28 mouse cellular contexts compared by ENCODE assay signal in genomic region chr9:56883470-56883869, GRCm38 (mm10). TPM values are rescaled to one million over a fixed set of nuclear protein-coding genes. Genes with fewer than 3 reads are reported as not detected.
A peak's percentile ranks its signal among the peaks of the same experiment; 100 is the strongest.
DNase-seq lines count a peak whose midpoint lies in the region; ATAC-seq lines count a peak whose summit lies in the region.
"Had no signal": no experiment of that assay in that cellular context is flagged by ENCODE, and none has a peak within 500 bp of the region (broad histone marks: within the 10 kb centered on the region; RNA-seq: fewer than 3 reads in every experiment).

No protein-coding gene starts in this region.

- peak; percentile 92 for DNase-seq in heart, adult 11 months
- no peak for DNase-seq in heart, adult 8-10 months (ENCODE audit: low spot score)
- peak; percentile 25 for DNase-seq in heart, postnatal 4 days
- DNase-seq in heart, postnatal 14 days, result no peak
- DNase-seq in MN1 (ENCODE audit: low spot score), result peak; percentile 41
- DNase-seq: adrenal gland, adult 8-10 months; adrenal gland, postnatal 25 days; cerebellum, adult 11-12 months; cerebellum, adult 8-10 months; cerebellum, postnatal 10 days; cerebellum, postnatal 36 days; embryo, embryonic 11 days; kidney, adult 18-20 months had no signal

- H3K4me2 ChIP-seq in forebrain, embryonic 16.5 days (ENCODE audit: low read length), result no peak overlapping the region
- H3K4me2 ChIP-seq: embryonic facial prominence, embryonic 13.5 days; forebrain, embryonic 12.5 days; forebrain, embryonic 15.5 days; hindbrain, embryonic 14.5 days had no signal

- H3K4me1 ChIP-seq in forebrain, embryonic 16.5 days (replicated peaks; ENCODE audit: control insufficient read depth, insufficient read depth, low read length), result no peaks in the 10 kb centered on the region
- H3K4me1 ChIP-seq: forebrain, embryonic 12.5 days; forebrain, embryonic 15.5 days had no signal

- no peaks in the 10 kb centered on the region for H3K36me3 ChIP-seq in forebrain, embryonic 16.5 days (ENCODE audit: control insufficient read depth, insufficient read depth)
- H3K36me3 ChIP-seq: forebrain, embryonic 12.5 days; forebrain, embryonic 15.5 days had no signal

- H3K9ac ChIP-seq in forebrain, embryonic 16.5 days (replicated peaks; ENCODE audit: low read depth, low read length), result no peak overlapping the region
- H3K9ac ChIP-seq: embryonic facial prominence, embryonic 13.5 days; forebrain, embryonic 12.5 days; forebrain, embryonic 15.5 days; hindbrain, embryonic 14.5 days had no signal

- H3K27ac ChIP-seq in forebrain, embryonic 16.5 days (ENCODE audit: low read length), result no peak overlapping the region
- H3K27ac ChIP-seq: forebrain, embryonic 12.5 days; forebrain, embryonic 15.5 days; hindbrain, embryonic 14.5 days; hindbrain, postnatal 0 days had no signal

- no peak for ATAC-seq in forebrain, embryonic 16.5 days
- ATAC-seq: activated CD4-positive, CD25-positive, alpha-beta regulatory T cell, adult 4 months; CD4-positive, CD25-positive, alpha-beta regulatory T cell, adult 4 months; forebrain, embryonic 15.5 days; hindbrain, postnatal 0 days; inflammation-experienced regulatory T-cells, adult 6 months had no signal

- no peaks in the 10 kb centered on the region for H3K27me3 ChIP-seq in forebrain, embryonic 16.5 days (replicated peaks; ENCODE audit: control insufficient read depth, insufficient read depth, low read length)
- H3K27me3 ChIP-seq: embryonic facial prominence, embryonic 13.5 days; forebrain, embryonic 12.5 days; forebrain, embryonic 15.5 days had no signal

- WGBS in forebrain, embryonic 16.5 days, result 77% methylated on average over 7 of the region's 7 CpGs

- H3K4me3 ChIP-seq in forebrain, embryonic 16.5 days (replicated peaks; ENCODE audit: low read length), result no peak overlapping the region
- H3K4me3 ChIP-seq: embryonic facial prominence, embryonic 10.5 days; embryonic facial prominence, embryonic 13.5 days; erythroblast, embryonic 14.5 days; forebrain, embryonic 12.5 days; forebrain, embryonic 15.5 days had no signal

- H3K9me3 ChIP-seq in forebrain, embryonic 16.5 days (ENCODE audit: control insufficient read depth, low read length), result no peaks in the 10 kb centered on the region
- H3K9me3 ChIP-seq: embryonic facial prominence, embryonic 10.5 days; embryonic facial prominence, embryonic 13.5 days; forebrain, embryonic 12.5 days; forebrain, embryonic 15.5 days had no signal

- intact Hi-C loops in heart, postnatal 14 days (cut with DNase I), result no loop called here

RNA-seq across cellular contexts. Expression of gene Cspg4, which starts 18.6 kb away (rescaled TPM):
- 10 to 100 TPM in 3 of 4 experiments, 1 to 10 TPM in 1; 9.4 to 14.7 (median 10.7) TPM for total RNA-seq in heart, adult 8-10 months (2022)
- total RNA-seq in heart, postnatal 4 days (2021), result 10 to 100 TPM; 55.6 to 56.6 TPM
- 10 to 100 TPM; 26.1 to 28.4 TPM for total RNA-seq in heart, postnatal 14 days (2021)
- 7.2 and 8.0 TPM in 2 replicates for polyA plus RNA-seq in forebrain, embryonic 16.5 days (2015; fragmentation: Nextera tagmentation; extraction: Ambion mirVana)
- polyA plus RNA-seq: CD4-positive, CD25-positive, alpha-beta regulatory T cell, adult 4 months; erythroblast, embryonic 14.5 days; inflammation-experienced regulatory T-cells, adult 6 months had no signal

RNA-seq across cellular contexts. Expression of gene Odf3l1, which starts 19.0 kb away (rescaled TPM):
- total RNA-seq in heart, adult 8-10 months (2022), result not detected
- under 1 TPM in 1 of 2 experiments, not detected in 1; 0.43 TPM for total RNA-seq in heart, postnatal 4 days (2021)
- not detected for total RNA-seq in heart, postnatal 14 days (2021)
- not detected in 2 replicates for polyA plus RNA-seq in forebrain, embryonic 16.5 days (2015; fragmentation: Nextera tagmentation; extraction: Ambion mirVana)
- total RNA-seq: gastrocnemius, adult 18-20 months; gastrocnemius, postnatal 36 days; heart, postnatal 36 days; MEL had no signal
- polyA plus RNA-seq: activated CD4-positive, CD25-positive, alpha-beta regulatory T cell, adult 4 months; CD4-positive, CD25-positive, alpha-beta regulatory T cell, adult 4 months; embryonic facial prominence, embryonic 10.5 days; erythroblast, embryonic 14.5 days; forebrain, embryonic 12.5 days; forebrain, embryonic 15.5 days; hindbrain, embryonic 14.5 days; inflammation-experienced regulatory T-cells, adult 6 months had no signal

RNA-seq across cellular contexts. Expression of gene Snx33, which starts 44.7 kb away (rescaled TPM):
- total RNA-seq in heart, adult 8-10 months (2022), result 10 to 100 TPM in 1 of 4 experiments, 1 to 10 TPM in 3; 7.3 to 10.3 (median 8.4) TPM
- total RNA-seq in heart, postnatal 4 days (2021), result 10 to 100 TPM; 11.7 to 13.9 TPM
- 10 to 100 TPM in 1 of 2 experiments, 1 to 10 TPM in 1; 9.9 to 11.7 TPM for total RNA-seq in heart, postnatal 14 days (2021)
- 2.2 and 3.1 TPM in 2 replicates for polyA plus RNA-seq in forebrain, embryonic 16.5 days (2015; fragmentation: Nextera tagmentation; extraction: Ambion mirVana)
- polyA plus RNA-seq: erythroblast, embryonic 14.5 days had no signal

RNA-seq across cellular contexts. Expression of gene Imp3, which starts 53.8 kb away (rescaled TPM):
- total RNA-seq in heart, adult 8-10 months (2022), result 10 to 100 TPM; 58.6 to 70.1 (median 65.8) TPM
- total RNA-seq in heart, postnatal 4 days (2021), result 10 to 100 TPM; 53.5 to 54.4 TPM
- total RNA-seq in heart, postnatal 14 days (2021), result 10 to 100 TPM; 45.6 to 46.6 TPM
- polyA plus RNA-seq in forebrain, embryonic 16.5 days (2015; fragmentation: Nextera tagmentation; extraction: Ambion mirVana), result 79.4 and 81.1 TPM in 2 replicates

Comparison
In these comparisons a context has a peak if more than half of its experiments do, and no peak if none do; other contexts are left out.
1. DNase-seq: peak in heart, adult 11 months (single experiment), heart, postnatal 4 days (single experiment) and MN1 (single experiment); none in heart, adult 8-10 months (single experiment) and heart, postnatal 14 days (0 of 2).